Mouse (Mus musculus): ENCODE data around the gene Snx6. TPM values are rescaled to one million over a fixed set of nuclear protein-coding genes. Genes with fewer than 3 reads are reported as not detected.

The Snx6 gene
- polyA plus RNA-seq, 1 experiment: 8.9 TPM

DNA sequence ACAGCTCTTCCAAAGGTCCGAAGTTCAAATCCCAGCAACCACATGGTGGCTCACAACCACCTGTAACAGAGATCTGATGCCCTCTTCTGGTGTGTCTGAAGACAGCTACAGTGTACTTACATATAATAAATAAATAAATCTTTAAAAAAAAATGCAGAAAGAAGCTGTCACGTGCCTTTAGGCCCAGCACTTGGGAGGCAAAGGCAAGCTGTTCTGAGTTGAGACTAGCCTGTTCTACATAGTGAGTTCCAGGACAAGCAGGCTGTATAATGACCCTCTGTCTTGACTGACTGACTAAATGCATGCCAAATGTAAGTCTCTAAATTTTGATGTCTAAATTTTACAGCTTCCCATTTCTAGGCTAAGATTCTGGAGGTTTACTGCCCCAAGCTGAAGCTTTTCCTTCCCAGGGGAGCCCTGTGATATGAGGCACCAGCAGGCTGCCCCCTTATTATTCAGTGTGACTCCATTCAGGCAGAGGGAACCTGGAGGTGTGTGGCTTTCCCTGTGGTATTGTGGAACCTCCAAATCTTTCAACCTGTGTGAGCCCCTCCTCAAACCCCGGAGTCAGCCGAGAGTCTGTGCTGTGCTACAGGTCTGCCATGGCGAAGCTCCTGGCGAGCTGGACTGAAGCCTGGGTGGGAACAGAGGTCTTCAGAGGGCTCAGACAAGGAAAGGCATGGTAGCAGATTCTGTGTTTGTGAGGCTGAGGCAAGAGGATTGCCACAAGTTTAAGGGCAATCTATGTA is 9.9 kb upstream of the Snx6 start:
- no peak overlapping the region for H3K4me3 ChIP-seq (ENCODE audit: extremely low read depth, insufficient read depth, insufficient read length)
- no peaks in the 10 kb centered on the region for H3K36me3 ChIP-seq (ENCODE audit: control insufficient read depth, insufficient read depth, low read length)
- H3K27ac ChIP-seq (ENCODE audit: insufficient read depth, low read length): no peak overlapping the region
- DNase-seq (ENCODE audit: low read depth in 1 of 2, low spot score in 2 of 2): no peak
- WGBS: 83% methylated on average over 6 of the region's 6 CpGs
- TF ChIP-seq POLR2A (IDR thresholded peaks at IDR 0.05; ENCODE audit: low read depth, low read length) (no peak), CTCF (IDR thresholded peaks at IDR 0.05; ENCODE audit: extremely low read depth, insufficient read depth, insufficient read length, insufficient replicate concordance) (no peak)
- no peaks in the 10 kb centered on the region for H3K27me3 ChIP-seq (ENCODE audit: control insufficient read depth, insufficient read depth, low read length)
- no peaks in the 10 kb centered on the region for H3K4me1 ChIP-seq (ENCODE audit: control insufficient read depth, insufficient read depth, insufficient read length)

DNA sequence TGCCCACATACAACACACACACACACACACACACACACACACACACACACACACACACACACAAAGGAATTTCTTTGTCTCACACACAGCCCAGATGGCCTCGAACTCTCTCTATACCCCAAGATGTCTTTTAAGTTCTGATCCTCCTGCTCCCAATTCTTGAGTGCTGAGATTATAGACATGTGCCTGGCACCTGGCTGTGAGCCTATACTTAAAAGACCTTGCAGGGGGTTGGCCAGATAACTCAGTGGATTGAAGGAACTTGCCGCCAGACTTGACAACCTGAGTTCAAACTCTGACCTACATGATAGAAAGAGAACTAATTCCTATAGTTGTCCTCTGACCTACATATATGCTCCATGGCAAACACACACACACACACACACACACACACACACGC is 8.0 kb upstream of the Snx6 start:
- H3K36me3 ChIP-seq (ENCODE audit: control insufficient read depth, insufficient read depth, low read length): no peaks in the 10 kb centered on the region
- no peak overlapping the region for H3K4me3 ChIP-seq (ENCODE audit: extremely low read depth, insufficient read depth, insufficient read length)
- no peak for TF ChIP-seq CTCF (IDR thresholded peaks at IDR 0.05; ENCODE audit: extremely low read depth, insufficient read depth, insufficient read length, insufficient replicate concordance)
- no peak for TF ChIP-seq POLR2A (IDR thresholded peaks at IDR 0.05; ENCODE audit: low read depth, low read length)
- WGBS: 91% methylated on average over 3 of the region's 3 CpGs
- no peaks in the 10 kb centered on the region for H3K27me3 ChIP-seq (ENCODE audit: control insufficient read depth, insufficient read depth, low read length)
- H3K27ac ChIP-seq (ENCODE audit: insufficient read depth, low read length): no peak overlapping the region
- H3K4me1 ChIP-seq (ENCODE audit: control insufficient read depth, insufficient read depth, insufficient read length): no peaks in the 10 kb centered on the region
- no peak for DNase-seq (ENCODE audit: low read depth in 1 of 2, low spot score in 2 of 2)

DNA sequence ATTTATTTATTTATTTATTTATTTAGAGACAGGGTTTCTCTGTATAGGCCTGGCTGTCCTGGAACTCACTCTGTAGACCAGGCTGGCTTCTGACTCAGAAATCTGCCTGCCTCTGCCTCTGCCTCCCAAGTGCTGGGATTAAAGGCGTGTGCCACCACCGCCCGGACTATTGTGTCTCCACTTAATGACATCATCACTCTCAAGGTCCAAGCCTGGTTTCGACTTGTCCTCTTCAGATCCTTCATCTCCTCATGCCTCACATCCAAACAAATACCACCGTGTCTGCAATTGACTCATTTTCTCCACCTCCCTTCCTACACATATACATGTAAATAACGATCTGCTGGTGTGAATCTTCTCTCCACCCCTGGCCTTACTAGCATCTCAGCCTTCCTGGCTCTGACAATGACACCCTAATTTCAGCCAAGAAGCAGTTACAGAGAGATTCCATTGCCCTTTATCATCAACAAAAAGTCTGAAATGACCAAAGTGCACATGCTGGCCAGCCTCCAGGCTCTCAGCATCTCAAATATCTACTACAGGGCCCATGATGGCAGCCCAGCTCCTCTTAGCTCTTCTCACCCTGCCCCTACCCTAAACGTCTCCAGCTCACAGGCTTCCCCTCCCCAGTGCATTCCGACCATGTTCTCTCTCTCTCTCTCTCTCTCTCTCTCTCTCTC is 1.2 kb upstream of the Snx6 start:
- TF ChIP-seq POLR2A (IDR thresholded peaks at IDR 0.05; ENCODE audit: low read depth, low read length) (no peak), CTCF (IDR thresholded peaks at IDR 0.05; ENCODE audit: extremely low read depth, insufficient read depth, insufficient read length, insufficient replicate concordance) (no peak)
- Histone ChIP-seq H3K4me1 (ENCODE audit: control insufficient read depth, insufficient read depth, insufficient read length) (peaks cover 2% of the 10 kb centered on the region; the same call in 1 of the 2 replicates), H3K27ac (ENCODE audit: insufficient read depth, low read length) (no peak overlapping the region), H3K4me3 (ENCODE audit: extremely low read depth, insufficient read depth, insufficient read length) (no peak overlapping the region), H3K27me3 (ENCODE audit: control insufficient read depth, insufficient read depth, low read length) (no peaks in the 10 kb centered on the region), H3K36me3 (ENCODE audit: control insufficient read depth, insufficient read depth, low read length) (no peaks in the 10 kb centered on the region)
- DNase-seq (ENCODE audit: low read depth in 1 of 2, low spot score in 2 of 2): no peak
- 95% methylated on average over 8 of the region's 8 CpGs for WGBS

DNA sequence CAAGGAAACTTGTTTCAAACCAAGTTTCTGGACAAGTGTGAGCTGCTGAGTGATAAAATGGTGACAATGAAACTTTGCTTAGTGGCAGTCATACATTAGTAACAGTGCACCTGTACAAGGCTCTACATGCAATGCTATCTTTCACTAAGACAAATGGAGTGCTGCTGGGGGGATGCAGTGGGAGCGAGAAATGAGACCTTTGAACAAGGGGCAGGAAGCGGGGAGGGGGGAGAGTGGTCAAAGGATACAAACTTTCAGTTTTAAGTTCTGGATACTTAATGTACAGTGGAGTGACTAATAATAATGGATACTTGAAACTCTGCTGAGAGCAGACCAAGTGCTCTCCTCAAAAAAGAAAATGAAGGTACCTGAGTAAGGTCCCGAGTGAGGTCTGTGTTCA is 1.1 kb downstream of the Snx6 start:
- TF ChIP-seq POLR2A (IDR thresholded peaks at IDR 0.05; ENCODE audit: low read depth, low read length): no peak
- TF ChIP-seq CTCF (IDR thresholded peaks at IDR 0.05; ENCODE audit: extremely low read depth, insufficient read depth, insufficient read length, insufficient replicate concordance): no peak
- WGBS: 29% methylated on average over 3 of the region's 3 CpGs
- Histone ChIP-seq H3K27ac (ENCODE audit: insufficient read depth, low read length) (no peak overlapping the region), H3K4me3 (ENCODE audit: extremely low read depth, insufficient read depth, insufficient read length) (peak overlapping the region; percentile 19; the same call in 1 of the 2 replicates), H3K27me3 (ENCODE audit: control insufficient read depth, insufficient read depth, low read length) (no peaks in the 10 kb centered on the region), H3K36me3 (ENCODE audit: control insufficient read depth, insufficient read depth, low read length) (peaks cover 3% of the 10 kb centered on the region; the same call in 1 of the 2 replicates), H3K4me1 (ENCODE audit: control insufficient read depth, insufficient read depth, insufficient read length) (peaks cover 2% of the 10 kb centered on the region; the same call in 1 of the 2 replicates)
- no peak for DNase-seq (ENCODE audit: low read depth in 1 of 2, low spot score in 2 of 2)

DNA sequence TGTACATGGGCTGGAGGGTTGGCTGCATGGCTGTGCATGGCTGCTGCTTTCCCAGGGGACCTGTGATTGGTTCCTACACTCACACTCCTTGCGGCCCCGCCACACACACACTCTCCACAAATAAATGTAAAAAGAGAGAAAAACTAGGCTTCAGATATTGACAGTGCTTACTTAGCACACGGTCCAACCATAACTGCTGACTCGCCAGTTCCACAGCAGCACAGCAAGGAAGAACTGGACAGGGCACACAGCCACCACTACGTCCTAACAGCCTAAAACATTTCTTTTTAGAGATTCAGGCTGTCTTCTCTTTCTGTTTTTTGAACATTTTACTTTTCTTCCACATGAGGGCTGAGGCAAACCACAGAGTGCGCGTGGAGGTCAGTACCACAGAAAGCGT is 4.0 kb downstream of the Snx6 start:
- H3K27ac ChIP-seq (ENCODE audit: insufficient read depth, low read length): 0 out of 2 replicates have a peak overlapping the region, but pooled peaks have one; percentile 10
- H3K4me3 ChIP-seq (ENCODE audit: extremely low read depth, insufficient read depth, insufficient read length): no peak overlapping the region
- 87% methylated on average over 8 of the region's 8 CpGs for WGBS
- no peak for DNase-seq (ENCODE audit: low read depth in 1 of 2, low spot score in 2 of 2)
- H3K36me3 ChIP-seq (ENCODE audit: control insufficient read depth, insufficient read depth, low read length): peaks cover 5% of the 10 kb centered on the region; the same call in 1 of the 2 replicates
- H3K4me1 ChIP-seq (ENCODE audit: control insufficient read depth, insufficient read depth, insufficient read length): peaks cover 2% of the 10 kb centered on the region; the same call in 1 of the 2 replicates
- TF ChIP-seq POLR2A (IDR thresholded peaks at IDR 0.05; ENCODE audit: low read depth, low read length) (no peak), CTCF (IDR thresholded peaks at IDR 0.05; ENCODE audit: extremely low read depth, insufficient read depth, insufficient read length, insufficient replicate concordance) (no peak)
- H3K27me3 ChIP-seq (ENCODE audit: control insufficient read depth, insufficient read depth, low read length): no peaks in the 10 kb centered on the region

- 77% methylated on average over 11 of the region's 11 CpGs for WGBS
- DNase-seq (ENCODE audit: low read depth in 1 of 2, low spot score in 2 of 2): no peak
- TF ChIP-seq POLR2A (IDR thresholded peaks at IDR 0.05; ENCODE audit: low read depth, low read length): no peak
- TF ChIP-seq CTCF (IDR thresholded peaks at IDR 0.05; ENCODE audit: extremely low read depth, insufficient read depth, insufficient read length, insufficient replicate concordance): no peak
- H3K27ac ChIP-seq (ENCODE audit: insufficient read depth, low read length): no peak overlapping the region
- H3K4me1 ChIP-seq (ENCODE audit: control insufficient read depth, insufficient read depth, insufficient read length): peaks cover 2% of the 10 kb centered on the region; the same call in 1 of the 2 replicates
- H3K4me3 ChIP-seq (ENCODE audit: extremely low read depth, insufficient read depth, insufficient read length): no peak overlapping the region
- no peaks in the 10 kb centered on the region for H3K27me3 ChIP-seq (ENCODE audit: control insufficient read depth, insufficient read depth, low read length)
- H3K36me3 ChIP-seq (ENCODE audit: control insufficient read depth, insufficient read depth, low read length): peaks cover 5% of the 10 kb centered on the region; the same call in 1 of the 2 replicates
These were observed 6.0 kb downstream of the Snx6 start for GRCm38 (mm10) chr12:54789346-54790143.

All from spleen, adult 2 months (tissue).